ENCODE assay signal across 31 mouse cellular contexts in genomic region chr6:140827651-140828050, GRCm38 (mm10).
"Had no signal": no experiment of that assay in that cellular context is flagged by ENCODE, and none has a peak within 500 bp of the region (broad histone marks: within the 10 kb centered on the region; RNA-seq: fewer than 3 reads in every experiment).

No protein-coding gene starts in this region.

- H3K4me1 ChIP-seq: heart, embryonic 10.5 days; heart, embryonic 12.5 days; heart, embryonic 13.5 days; heart, embryonic 15.5 days; hindbrain, embryonic 10.5 days; hindbrain, embryonic 12.5 days; hindbrain, embryonic 13.5 days; hindbrain, embryonic 15.5 days; intestine, embryonic 15.5 days; kidney, embryonic 15.5 days had no signal

- H3K4me3 ChIP-seq: heart, embryonic 10.5 days; heart, embryonic 12.5 days; heart, embryonic 13.5 days; heart, embryonic 15.5 days; hindbrain, embryonic 10.5 days; hindbrain, embryonic 12.5 days; hindbrain, embryonic 13.5 days; hindbrain, embryonic 15.5 days; intestine, embryonic 15.5 days; kidney, embryonic 15.5 days; layer of hippocampus, adult 2 months had no signal

- DNase-seq: heart, postnatal 10 days; heart, postnatal 14 days; heart, postnatal 36 days; heart, postnatal 4 days; kidney, adult 18-20 months; kidney, adult 2 months; kidney, adult 8-10 months; kidney, adult 9 months; kidney, postnatal 10 days; kidney, postnatal 14 days; kidney, postnatal 25 days; kidney, postnatal 36 days; kidney, postnatal 4 days; layer of hippocampus, adult 9-11 months; layer of hippocampus, postnatal 36 days had no signal

- ATAC-seq: hindbrain, embryonic 16.5 days; hindbrain, postnatal 0 days; inflammation-experienced regulatory T-cells, adult 6 months; intestine, embryonic 15.5 days; intestine, embryonic 16.5 days; intestine, postnatal 0 days had no signal
